Mouse (Mus musculus): ENCODE data around the gene Grasp. TPM values are rescaled to one million over a fixed set of nuclear protein-coding genes. Genes with fewer than 3 reads are reported as not detected.

Gene Grasp
- polyA plus RNA-seq, 1 experiment from 2014 or later = 1.3 TPM

- Histone ChIP-seq H3K4me3 (no peak overlapping the region), H3K36me3 (ENCODE audit: poor library complexity, severe bottlenecking) (peaks cover 72% of the 10 kb centered on the region), H3K4me2 (no peak overlapping the region), H3K27me3 (peaks cover 4% of the 10 kb centered on the region; the same call in 1 of the 2 replicates), H3K27ac (no peak overlapping the region), H3K9ac (no peak overlapping the region), H3K4me1 (peaks cover 18% of the 10 kb centered on the region), H3K9me3 (replicated peaks) (no peaks in the 10 kb centered on the region)
- no peak for ATAC-seq
Measured at GRCm38 (mm10) chr15:101196961-101197360, 27.0 kb upstream of the Grasp start.

- 91% methylated on average over 15 of the region's 15 CpGs for WGBS
- Histone ChIP-seq H3K27ac (no peak overlapping the region), H3K4me1 (peaks cover 11% of the 10 kb centered on the region), H3K9me3 (replicated peaks) (no peaks in the 10 kb centered on the region), H3K36me3 (ENCODE audit: poor library complexity, severe bottlenecking) (peaks cover 79% of the 10 kb centered on the region), H3K4me3 (no peak overlapping the region), H3K4me2 (no peak overlapping the region), H3K9ac (no peak overlapping the region), H3K27me3 (peaks cover 4% of the 10 kb centered on the region; the same call in 1 of the 2 replicates)
- ATAC-seq = peak; percentile 13; the same call in 1 of the 2 replicates
Measured at GRCm38 (mm10) chr15:101197497-101198179, 26.4 kb upstream of the Grasp start.

- H3K4me2 ChIP-seq = no peak overlapping the region
- peaks cover 7% of the 10 kb centered on the region; the same call in 1 of the 2 replicates for H3K4me1 ChIP-seq
- H3K36me3 ChIP-seq (ENCODE audit: poor library complexity, severe bottlenecking) = peaks cover 84% of the 10 kb centered on the region
- peaks cover 4% of the 10 kb centered on the region; the same call in 1 of the 2 replicates for H3K27me3 ChIP-seq
- H3K9ac ChIP-seq = no peak overlapping the region
- H3K4me3 ChIP-seq = no peak overlapping the region
- H3K27ac ChIP-seq = no peak overlapping the region
- ATAC-seq = peak; percentile 81; the same call in 1 of the 2 replicates
- H3K9me3 ChIP-seq (replicated peaks) = no peaks in the 10 kb centered on the region
- WGBS = 24% methylated on average over 3 of the region's 3 CpGs
Measured at GRCm38 (mm10) chr15:101198218-101198617, 25.8 kb upstream of the Grasp start.

DNA sequence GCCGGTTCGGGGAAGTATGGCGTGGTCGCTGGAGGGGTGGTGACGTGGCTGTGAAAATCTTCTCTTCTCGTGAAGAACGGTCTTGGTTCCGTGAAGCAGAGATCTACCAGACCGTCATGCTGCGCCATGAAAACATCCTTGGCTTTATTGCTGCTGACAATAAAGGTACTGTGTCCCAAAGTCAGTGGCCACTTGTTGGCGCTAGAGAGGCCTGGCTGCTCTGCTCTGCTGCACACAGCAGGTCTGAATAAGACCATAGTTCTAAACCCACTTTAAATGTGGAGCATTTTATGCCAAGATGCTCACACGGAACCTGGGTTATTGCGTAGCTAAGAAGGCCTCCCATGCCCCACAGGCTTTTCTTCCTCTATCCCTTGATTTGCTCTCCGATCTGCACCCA, 25.1 kb upstream of the Grasp start:
- Histone ChIP-seq H3K36me3 (ENCODE audit: poor library complexity, severe bottlenecking) (peaks cover 89% of the 10 kb centered on the region), H3K9me3 (replicated peaks) (no peaks in the 10 kb centered on the region), H3K27ac (no peak overlapping the region), H3K4me2 (no peak overlapping the region), H3K27me3 (peaks cover 2% of the 10 kb centered on the region; the same call in 1 of the 2 replicates), H3K4me3 (no peak overlapping the region), H3K9ac (no peak overlapping the region), H3K4me1 (peaks cover under 1% of the 10 kb centered on the region; the same call in 1 of the 2 replicates)
- no peak for ATAC-seq
- 84% methylated on average over 14 of the region's 14 CpGs for WGBS

GRCm38 (mm10) chr15:101200777-101201295, 23.2 kb upstream of the Grasp start:
- ATAC-seq = no peak
- H3K4me3 ChIP-seq = no peak overlapping the region
- 97% methylated on average over 9 of the region's 9 CpGs for WGBS

DNA sequence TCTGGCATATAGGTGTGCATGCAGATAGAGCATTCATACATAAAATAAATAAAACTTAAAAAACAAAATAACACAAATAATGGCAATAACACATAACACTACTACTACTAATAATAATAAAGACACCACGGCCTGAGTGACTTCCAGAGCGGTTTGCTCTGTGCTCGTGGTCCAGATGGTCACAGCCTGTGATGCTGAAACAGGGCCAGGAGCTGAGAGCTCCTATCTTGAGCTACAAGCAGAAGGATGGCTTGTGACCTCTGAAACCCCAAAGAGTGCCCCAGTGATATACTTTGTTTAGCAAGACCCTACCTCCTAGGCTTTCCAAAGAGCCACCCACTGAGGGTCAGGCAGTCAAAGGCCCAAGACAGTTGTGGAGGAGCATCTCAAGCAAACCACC, 22.6 kb upstream of the Grasp start:
- Histone ChIP-seq H3K9ac (no peak overlapping the region), H3K9me3 (replicated peaks) (no peaks in the 10 kb centered on the region), H3K27me3 (no peaks in the 10 kb centered on the region), H3K36me3 (ENCODE audit: poor library complexity, severe bottlenecking) (peaks cover 85% of the 10 kb centered on the region), H3K4me1 (no peaks in the 10 kb centered on the region), H3K4me3 (no peak overlapping the region), H3K27ac (no peak overlapping the region), H3K4me2 (no peak overlapping the region)
- WGBS = 96% methylated on average over 3 of the region's 3 CpGs
- no peak for ATAC-seq

More at GRCm38 (mm10) chr15:101200777-101201295, 23.2 kb upstream of the Grasp start:
- Histone ChIP-seq H3K27me3 (no peaks in the 10 kb centered on the region), H3K9me3 (replicated peaks) (no peaks in the 10 kb centered on the region), H3K27ac (no peak overlapping the region), H3K4me1 (no peaks in the 10 kb centered on the region), H3K9ac (no peak overlapping the region), H3K36me3 (ENCODE audit: poor library complexity, severe bottlenecking) (peaks cover 85% of the 10 kb centered on the region), H3K4me2 (no peak overlapping the region)

GRCm38 (mm10) chr15:101203673-101204072, 20.3 kb upstream of the Grasp start:
- WGBS = 84% methylated on average over 4 of the region's 4 CpGs
- no peak overlapping the region for H3K27ac ChIP-seq
- no peaks in the 10 kb centered on the region for H3K4me1 ChIP-seq
- no peak for ATAC-seq
- H3K27me3 ChIP-seq = no peaks in the 10 kb centered on the region
- no peak overlapping the region for H3K9ac ChIP-seq
- peaks cover 93% of the 10 kb centered on the region for H3K36me3 ChIP-seq (ENCODE audit: poor library complexity, severe bottlenecking)
- no peaks in the 10 kb centered on the region for H3K9me3 ChIP-seq (replicated peaks)
- no peak overlapping the region for H3K4me3 ChIP-seq
- no peak overlapping the region for H3K4me2 ChIP-seq

GRCm38 (mm10) chr15:101204781-101205180, 19.2 kb upstream of the Grasp start:
- H3K27me3 ChIP-seq = no peaks in the 10 kb centered on the region
- H3K36me3 ChIP-seq (ENCODE audit: poor library complexity, severe bottlenecking) = peaks cover 94% of the 10 kb centered on the region
- no peaks in the 10 kb centered on the region for H3K9me3 ChIP-seq (replicated peaks)
- H3K4me1 ChIP-seq = no peaks in the 10 kb centered on the region
- WGBS = 91% methylated on average over 7 of the region's 7 CpGs
- no peak overlapping the region for H3K4me2 ChIP-seq
- H3K4me3 ChIP-seq = no peak overlapping the region
- no peak for ATAC-seq
- H3K9ac ChIP-seq = no peak overlapping the region
- H3K27ac ChIP-seq = no peak overlapping the region

GRCm38 (mm10) chr15:101210228-101210627, 13.8 kb upstream of the Grasp start:
- H3K9ac ChIP-seq = no peak overlapping the region
- H3K36me3 ChIP-seq (ENCODE audit: poor library complexity, severe bottlenecking) = peaks cover 88% of the 10 kb centered on the region
- WGBS = 62% methylated on average over 6 of the region's 6 CpGs

GRCm38 (mm10) chr15:101210998-101211613, 12.9 kb upstream of the Grasp start:
- WGBS = 92% methylated on average over 14 of the region's 14 CpGs

More at GRCm38 (mm10) chr15:101210228-101210627, 13.8 kb upstream of the Grasp start:
- Histone ChIP-seq H3K9me3 (replicated peaks) (no peaks in the 10 kb centered on the region), H3K27ac (no peak overlapping the region), H3K4me3 (no peak overlapping the region), H3K4me1 (no peaks in the 10 kb centered on the region), H3K27me3 (no peaks in the 10 kb centered on the region), H3K4me2 (no peak overlapping the region)
- ATAC-seq = peak; percentile 57; the same call in 1 of the 2 replicates

DNA sequence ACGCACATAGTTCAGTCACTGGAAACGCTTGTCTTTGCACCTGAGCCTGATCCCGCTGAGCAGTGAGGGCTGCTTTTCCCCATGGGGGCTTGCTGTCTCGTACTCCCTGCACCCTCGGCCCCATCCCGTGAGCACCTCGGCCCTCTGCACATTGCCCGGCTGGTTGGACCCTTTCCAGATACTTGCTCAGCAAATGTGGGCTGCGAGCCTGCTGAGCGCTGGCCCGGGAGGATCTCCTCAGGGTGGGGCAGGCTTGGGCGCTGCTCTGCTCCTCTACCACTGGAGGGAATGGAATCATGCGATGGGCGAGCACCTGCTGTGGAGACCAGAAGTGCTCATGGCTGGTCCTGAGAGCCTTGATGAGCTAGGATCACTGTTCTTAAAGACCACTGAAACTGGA, 11.6 kb upstream of the Grasp start:
- Histone ChIP-seq H3K9me3 (replicated peaks) (no peaks in the 10 kb centered on the region), H3K4me2 (no peak overlapping the region), H3K4me1 (no peaks in the 10 kb centered on the region), H3K4me3 (no peak overlapping the region), H3K9ac (no peak overlapping the region), H3K27ac (no peak overlapping the region), H3K36me3 (ENCODE audit: poor library complexity, severe bottlenecking) (peaks cover 70% of the 10 kb centered on the region), H3K27me3 (no peaks in the 10 kb centered on the region)
- no peak for ATAC-seq
- 87% methylated on average over 14 of the region's 14 CpGs for WGBS

More at GRCm38 (mm10) chr15:101210998-101211613, 12.9 kb upstream of the Grasp start:
- H3K27me3 ChIP-seq = no peaks in the 10 kb centered on the region
- no peak overlapping the region for H3K27ac ChIP-seq
- H3K4me3 ChIP-seq = no peak overlapping the region
- peaks cover 83% of the 10 kb centered on the region for H3K36me3 ChIP-seq (ENCODE audit: poor library complexity, severe bottlenecking)
- H3K4me1 ChIP-seq = no peaks in the 10 kb centered on the region
- ATAC-seq = no peak
- no peaks in the 10 kb centered on the region for H3K9me3 ChIP-seq (replicated peaks)
- H3K9ac ChIP-seq = no peak overlapping the region
- no peak overlapping the region for H3K4me2 ChIP-seq

DNA sequence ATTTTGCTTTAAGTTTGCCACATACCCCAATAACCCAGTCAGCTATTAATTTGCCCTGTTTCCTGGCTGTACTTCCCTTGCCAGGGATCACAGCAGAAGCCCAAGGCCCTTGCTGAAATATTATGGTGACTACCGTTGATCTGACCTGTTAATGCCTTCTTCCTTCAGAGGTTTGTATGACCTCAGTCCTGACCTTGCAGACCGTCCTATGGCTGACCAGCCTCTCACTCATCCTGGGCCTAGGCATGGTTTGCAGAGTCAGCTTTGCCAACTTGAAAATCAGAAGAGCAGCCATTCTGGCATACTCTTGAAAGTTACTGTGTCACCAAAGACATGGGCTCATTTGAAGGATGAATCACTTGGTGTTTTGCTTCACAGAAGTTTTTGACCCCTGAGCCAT, 8.9 kb upstream of the Grasp start:
- no peaks in the 10 kb centered on the region; the same call in 1 of the 2 replicates for H3K4me1 ChIP-seq
- 87% methylated on average over 2 of the region's 2 CpGs for WGBS
- no peak overlapping the region for H3K9ac ChIP-seq
- no peak for ATAC-seq
- H3K4me3 ChIP-seq = no peak overlapping the region
- no peak overlapping the region for H3K4me2 ChIP-seq
- H3K27me3 ChIP-seq = no peaks in the 10 kb centered on the region
- peaks cover 46% of the 10 kb centered on the region for H3K36me3 ChIP-seq (ENCODE audit: poor library complexity, severe bottlenecking)
- H3K9me3 ChIP-seq (replicated peaks) = no peaks in the 10 kb centered on the region
- H3K27ac ChIP-seq = no peak overlapping the region

Measured in forebrain, embryonic 13.5 days (tissue).